Mouse (Mus musculus) C2C12 (cell line): ENCODE data around the gene Ddx25.

Experiments
- CTCF ChIP-seq: IDR thresholded peaks from one replicate; pipeline ENCODE4 v1.5.1; 2011; ENCODE audit not compliant: control insufficient read depth, insufficient read depth, insufficient read length
- FOSL1 ChIP-seq: IDR thresholded peaks from one replicate; pipeline ENCODE4 v1.8.0; 2011; ENCODE audit warnings: mild to moderate bottlenecking, low read length; ENCODE audit not compliant: poor library complexity, insufficient read depth, severe bottlenecking
- MAX ChIP-seq: IDR thresholded peaks from one replicate; pipeline ENCODE4 v1.6.1; 2011; ENCODE audit warnings: mild to moderate bottlenecking, control low read depth
- MYOG ChIP-seq: IDR thresholded peaks from one replicate; pipeline ENCODE4 v1.6.1; 2011; ENCODE audit not compliant: control insufficient read depth, insufficient read length; ENCODE audit errors: extremely low read depth
- USF1 ChIP-seq: IDR thresholded peaks from one replicate; pipeline ENCODE4 v1.6.1; 2011; ENCODE audit warnings: low read depth, mild to moderate bottlenecking, control low read depth, moderate library complexity

GRCm38 (mm10) chr9:35518169-35518568 is 40.2 kb downstream of the Ddx25 start, which contains the start of gene Gm1113:
- TF ChIP-seq CTCF, result no peak
- no peak for TF ChIP-seq FOSL1
- no peak for TF ChIP-seq MAX
- TF ChIP-seq MYOG, result no peak
- no peak for TF ChIP-seq USF1
